Mouse (Mus musculus): ENCODE measurements around the gene Gpbar1.

DNA sequence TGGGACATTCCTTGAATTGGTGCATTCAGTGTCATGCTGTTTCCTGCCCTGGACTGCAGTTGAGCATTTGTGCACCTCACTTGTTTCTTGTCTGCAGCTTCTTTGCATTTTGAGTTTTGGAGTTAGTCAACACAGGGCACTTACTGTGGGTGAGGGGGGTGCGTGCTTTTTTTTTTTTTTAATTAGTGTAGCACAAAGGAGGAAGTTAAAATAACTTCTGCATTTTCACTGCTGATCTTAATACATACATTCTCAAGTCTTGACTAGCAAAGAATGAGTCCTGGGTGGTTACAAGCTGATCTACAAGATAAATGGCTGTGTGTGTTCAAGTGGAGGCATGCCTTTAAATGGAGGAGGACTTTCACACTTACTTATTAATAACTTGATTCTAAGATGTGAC, 40.2 kb upstream of the Gpbar1 start:
- TF ChIP-seq TAL1 (conservative IDR thresholded peaks at IDR 0.05; ENCODE audit: low read depth, low read length) (no peak), CTCF (IDR thresholded peaks at IDR 0.05; ENCODE audit: low read depth, low read length) (no peak)
